Mouse (Mus musculus): ENCODE results near the gene Cabp1.

Cabp1 gene

DNA sequence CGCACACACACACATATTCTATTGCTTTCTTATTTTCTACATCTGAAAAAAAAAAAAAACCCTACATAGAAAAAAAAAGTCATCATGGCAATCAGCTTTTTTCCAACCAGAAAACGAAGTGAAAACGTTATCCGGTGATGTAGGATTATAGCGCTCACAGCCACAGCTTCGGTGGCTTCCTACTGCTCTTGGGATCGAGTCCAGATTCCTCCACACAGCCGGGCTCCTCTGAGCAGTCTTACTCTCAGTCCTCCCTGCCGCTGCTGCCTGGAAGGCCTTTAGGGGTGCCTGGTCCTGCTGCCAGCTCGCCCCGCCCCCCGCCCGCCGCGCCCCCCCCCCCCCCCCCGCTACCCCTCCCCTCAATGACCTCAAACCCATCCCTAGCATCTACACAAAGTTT, 13.7 kb upstream of the Cabp1 start:
- DNase-seq = no peak

DNA sequence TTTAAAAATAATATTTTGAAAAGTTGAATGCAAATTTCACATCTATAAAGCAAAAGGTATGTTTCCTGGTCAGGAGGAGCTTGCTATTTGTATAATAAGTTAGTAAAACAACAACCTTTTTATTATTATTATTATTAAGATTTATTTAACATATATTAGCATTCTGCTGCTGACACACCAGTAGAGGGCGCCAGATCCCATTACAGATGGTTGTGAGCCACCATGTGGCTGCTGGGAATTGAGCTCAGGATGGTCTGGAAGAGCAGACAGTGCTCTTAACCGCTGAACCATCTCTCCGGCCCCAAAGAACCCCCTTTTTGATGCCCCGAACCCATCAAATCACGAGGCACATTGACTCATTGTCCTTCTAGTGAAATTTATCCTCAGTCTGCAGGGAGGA, 13.1 kb upstream of the Cabp1 start:
- no peak for DNase-seq

DNA sequence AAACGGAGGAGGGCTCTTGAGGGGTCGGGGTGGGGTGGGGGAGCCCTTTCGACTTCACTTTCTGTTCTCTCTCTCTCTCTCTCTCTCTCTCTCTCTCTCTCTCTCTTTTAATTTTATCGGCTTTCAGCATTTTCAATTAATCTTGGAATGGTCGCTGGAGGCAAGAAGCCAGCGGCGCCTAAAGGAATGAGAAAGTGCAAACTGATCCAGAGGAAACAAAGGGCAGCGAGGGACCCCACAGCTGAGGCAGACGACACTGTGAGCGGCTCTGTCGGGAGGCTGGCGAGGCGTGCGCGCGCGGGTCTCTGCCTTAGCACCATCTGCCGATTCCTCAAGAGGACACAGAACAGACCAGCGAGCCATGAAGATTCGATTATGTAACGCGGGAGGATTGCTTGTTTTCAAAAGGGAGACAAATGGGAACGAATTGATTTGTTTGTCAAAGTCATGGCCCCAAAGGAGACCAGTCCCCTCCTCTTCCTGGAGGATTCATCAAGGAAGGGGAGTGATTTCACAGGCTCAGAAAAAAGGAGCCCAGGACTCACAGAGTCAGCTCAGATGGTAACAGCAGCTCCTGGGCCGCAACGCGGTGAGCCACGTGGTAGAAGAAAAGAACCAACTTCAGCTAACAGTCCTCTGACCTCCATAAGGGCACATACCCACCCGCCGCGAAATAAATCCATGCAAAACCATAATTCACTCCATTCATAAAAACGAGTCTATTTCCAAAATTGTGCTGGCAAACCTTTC, 10.6 kb upstream of the Cabp1 start:
- DNase-seq = peak; percentile 18

DNA sequence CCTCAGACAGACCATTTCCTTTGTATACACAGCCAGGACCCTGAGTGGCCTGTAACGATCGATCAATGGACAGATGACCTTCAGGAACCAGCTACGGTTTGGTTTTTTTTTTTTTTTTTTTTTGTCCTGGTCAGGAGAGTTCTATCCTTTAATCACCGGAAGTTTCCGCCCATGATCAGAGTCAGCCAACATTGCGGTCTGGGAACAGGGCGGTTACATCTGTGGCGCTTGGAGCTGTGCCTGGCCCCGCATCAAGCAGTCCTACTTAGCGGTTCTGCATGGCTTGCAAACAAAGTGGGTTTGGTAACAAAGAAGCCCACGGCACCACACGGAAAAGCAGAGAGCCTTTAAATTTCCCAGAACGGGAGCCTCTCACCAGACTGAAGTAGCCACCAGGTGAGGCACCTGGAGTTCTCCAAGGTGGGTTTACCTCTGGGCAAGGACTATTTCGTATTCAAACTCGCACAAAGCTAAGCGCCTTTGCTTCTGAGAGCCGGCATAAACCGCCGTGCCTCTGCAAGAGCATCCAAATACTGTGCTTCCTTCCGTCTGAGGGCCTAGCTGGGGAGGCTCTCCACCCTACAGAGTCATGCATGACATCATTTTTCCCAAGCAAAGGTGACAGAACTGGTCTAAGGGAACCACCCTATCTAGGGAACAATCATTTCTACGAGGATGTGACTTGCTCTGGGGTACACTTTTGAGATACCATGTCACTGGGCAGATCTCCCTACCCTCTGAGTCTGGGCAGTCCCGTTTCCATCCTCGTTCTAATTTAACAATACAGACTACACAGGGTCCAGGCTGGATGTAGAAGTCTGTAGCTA, 9.8 kb upstream of the Cabp1 start:
- no peak for DNase-seq

DNA sequence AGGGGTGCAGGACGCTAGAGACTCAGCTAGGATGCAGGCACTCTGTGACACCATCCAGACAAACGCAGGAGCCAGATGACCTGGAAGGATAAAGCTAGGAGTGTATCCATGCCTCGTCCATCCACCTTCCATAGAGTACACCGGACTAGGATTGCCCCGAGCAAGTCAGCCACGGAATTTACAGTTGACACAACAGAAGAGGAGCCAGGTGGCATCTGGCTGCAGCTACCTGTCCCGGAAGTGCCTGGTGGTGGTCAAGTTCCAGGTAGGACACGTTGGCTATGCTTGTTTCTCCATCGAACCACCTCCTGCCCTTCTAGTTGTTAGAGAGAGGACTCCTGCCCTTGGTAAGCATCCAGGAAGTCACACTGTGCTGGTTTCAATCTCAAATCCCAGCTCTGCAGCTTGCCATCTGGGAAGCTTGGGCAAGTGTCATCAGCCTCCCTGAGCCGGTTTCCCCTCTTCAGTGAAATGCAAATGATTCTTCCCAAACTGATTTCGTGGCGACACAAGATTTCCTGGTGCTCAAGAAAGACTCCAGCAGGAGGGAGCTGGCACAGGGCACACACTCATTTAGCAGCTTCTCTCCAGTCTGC, 543 bp upstream of the Cabp1 start:
- DNase-seq = no peak

DNA sequence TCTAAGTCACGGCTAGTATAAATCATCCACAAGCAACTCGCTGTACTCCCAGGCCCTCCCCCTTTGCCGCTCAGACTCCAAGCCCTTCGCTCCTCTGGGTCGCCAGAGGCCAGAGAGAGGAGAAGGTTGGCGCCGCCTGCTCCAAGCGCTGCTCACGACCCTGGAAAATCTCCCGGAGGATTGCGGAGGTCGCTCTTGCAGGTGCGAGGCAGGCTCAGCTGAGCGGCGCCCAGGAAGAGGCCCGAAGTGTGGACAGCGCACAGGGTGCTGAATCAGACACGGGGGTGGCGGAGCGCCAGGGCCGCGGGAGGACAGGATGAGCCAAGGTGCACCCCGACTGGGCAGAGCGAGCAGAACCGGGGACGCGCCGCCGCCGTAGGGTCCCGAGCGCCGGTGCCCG, 955 bp downstream of the Cabp1 start:
- DNase-seq = peak; percentile 62

DNA sequence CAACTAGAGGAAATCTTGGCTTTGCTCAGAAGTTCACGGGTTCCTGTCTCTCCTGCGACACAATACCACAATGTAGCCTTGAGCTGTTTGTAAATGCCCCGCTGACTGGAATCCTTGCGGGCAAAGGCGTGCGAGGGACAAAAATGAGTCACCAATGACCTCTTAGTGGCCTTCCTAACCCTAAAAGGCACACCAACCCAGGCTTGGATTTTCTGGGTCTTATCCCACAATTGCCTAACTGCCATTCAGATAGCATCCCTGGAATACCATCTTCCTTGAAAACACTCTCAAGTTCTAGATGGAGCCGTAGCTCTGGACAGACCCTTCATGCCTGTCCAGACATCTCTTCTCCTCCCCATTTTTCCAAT, 1.4 kb downstream of the Cabp1 start:
- DNase-seq = no peak

DNA sequence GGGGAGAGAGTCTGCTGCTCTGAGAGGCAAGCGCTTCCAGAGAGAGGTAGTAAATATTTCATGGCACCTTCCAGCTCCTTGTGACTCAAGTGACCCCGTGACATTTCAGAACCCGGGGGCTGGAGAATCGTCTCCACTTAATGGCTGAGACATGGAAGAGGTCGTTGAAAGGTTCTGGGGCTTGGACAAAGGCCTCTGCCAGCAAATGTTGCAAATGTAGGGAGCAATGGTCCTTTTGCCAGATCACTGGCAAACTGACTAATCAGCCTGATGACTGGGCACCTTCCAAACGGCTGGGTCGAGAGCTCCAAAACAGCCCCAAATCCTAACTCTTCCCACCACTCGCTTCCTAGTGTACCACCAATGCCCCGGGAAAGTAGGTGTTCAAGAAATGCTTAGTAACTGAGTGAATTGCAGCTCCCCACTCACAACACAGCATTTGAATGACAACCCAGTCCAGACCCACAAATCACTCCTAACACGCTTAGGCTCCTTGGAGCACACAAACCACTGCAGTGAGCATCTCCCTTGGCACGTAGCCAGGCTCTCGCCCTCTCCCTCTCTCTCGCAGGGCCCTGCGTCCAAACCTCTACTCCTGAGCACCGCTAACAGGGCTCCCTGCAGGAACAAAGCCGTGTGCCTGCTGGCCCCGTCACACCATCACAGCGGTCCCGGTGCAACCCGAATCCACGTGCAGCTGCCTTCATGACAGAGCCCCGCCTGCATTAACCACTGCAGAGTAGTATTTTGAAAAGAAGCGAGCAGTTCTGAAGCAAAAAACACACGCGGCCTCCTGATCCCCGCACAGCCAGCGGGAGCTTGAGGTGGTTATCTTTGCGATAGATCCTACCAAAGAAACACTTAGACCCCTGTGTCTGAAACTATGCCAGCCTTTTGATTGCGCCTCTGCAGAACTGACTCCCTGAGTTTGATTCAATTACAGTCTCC, 2.0 kb downstream of the Cabp1 start:
- no peak for DNase-seq

DNA sequence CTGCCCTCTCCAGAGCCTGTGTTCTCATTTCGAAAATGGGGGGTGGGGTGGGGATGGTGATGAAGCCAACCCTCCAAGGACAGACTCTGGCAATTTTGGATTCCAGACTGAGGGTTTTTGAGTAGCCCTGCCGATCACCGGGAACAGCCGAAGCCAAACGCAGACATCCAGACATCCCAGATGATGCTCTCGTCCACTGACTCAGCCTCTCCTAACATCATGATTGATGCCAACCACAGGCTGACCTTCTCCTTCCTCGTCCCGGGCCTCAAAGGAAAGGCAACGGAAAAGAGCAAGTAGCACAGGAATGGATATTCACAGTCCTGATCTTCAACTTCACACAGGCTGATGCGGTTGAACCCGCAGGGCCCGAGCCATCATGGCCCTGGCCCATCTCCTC, 4.1 kb downstream of the Cabp1 start:
- no peak for DNase-seq

DNA sequence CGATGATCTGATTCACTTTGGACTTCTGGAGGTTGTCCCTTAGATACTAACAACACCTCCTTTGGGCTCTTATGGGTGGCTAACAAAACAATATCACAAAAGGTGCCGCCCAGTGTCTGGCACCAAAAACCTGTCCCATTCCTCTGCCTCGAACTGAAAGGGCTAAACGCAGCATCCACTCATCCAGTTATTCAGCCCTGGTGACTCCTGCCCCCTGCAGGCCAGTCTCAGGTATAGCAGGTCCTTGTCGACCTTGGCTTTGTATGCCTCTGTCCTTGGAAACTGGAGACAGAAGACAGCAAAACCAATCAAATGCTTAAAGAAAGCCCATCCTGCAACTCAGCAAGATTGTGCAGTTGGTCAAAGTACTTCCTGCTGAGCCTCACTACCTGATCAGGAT, 5.4 kb downstream of the Cabp1 start:
- DNase-seq = peak; percentile 55

DNA sequence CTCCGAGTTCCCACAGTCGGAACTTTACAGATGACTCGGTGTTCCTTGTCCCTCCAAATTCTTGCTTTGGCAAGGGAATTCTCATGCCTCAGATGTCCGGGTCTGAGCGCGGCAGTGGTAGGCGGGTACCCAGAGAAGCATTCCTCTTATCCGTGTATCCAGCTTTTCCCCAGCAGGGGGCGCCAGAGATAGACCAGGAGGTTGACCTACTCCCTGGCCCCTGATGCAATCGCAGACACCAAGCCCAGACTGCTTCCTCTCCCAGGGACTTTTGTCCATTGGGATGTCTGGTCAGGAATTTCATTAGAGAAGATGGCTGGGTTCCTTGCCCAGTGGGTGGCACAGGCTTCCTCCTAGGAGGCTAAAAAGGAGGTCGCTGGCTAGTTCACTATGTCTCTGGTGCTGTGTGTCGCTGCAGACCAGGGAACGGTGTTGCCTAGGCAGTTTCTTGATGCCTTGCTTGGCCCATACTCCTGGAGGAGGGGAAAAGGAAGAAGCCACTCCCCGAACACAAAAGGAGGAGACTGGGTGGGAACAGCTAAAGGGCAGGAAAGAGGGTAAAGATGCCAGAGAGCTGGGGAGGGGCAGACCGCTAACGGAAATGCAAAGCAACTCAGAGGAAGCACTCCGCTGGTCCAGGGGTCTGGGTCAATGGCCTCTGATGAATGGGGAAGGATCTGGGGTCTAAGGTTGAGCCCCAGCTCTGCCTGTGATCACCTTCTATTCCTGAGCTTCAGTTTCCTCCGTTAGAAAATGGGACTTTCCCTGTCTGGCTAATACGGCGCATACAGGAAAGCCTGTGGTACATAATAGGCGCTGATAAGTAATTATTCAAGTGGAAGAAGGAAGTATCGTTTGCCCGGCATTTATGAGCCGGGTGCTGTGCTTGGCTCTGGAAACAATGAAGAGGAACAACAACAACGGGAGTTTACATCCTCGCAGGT, 6.7 kb downstream of the Cabp1 start:
- DNase-seq = peak; percentile 92

DNA sequence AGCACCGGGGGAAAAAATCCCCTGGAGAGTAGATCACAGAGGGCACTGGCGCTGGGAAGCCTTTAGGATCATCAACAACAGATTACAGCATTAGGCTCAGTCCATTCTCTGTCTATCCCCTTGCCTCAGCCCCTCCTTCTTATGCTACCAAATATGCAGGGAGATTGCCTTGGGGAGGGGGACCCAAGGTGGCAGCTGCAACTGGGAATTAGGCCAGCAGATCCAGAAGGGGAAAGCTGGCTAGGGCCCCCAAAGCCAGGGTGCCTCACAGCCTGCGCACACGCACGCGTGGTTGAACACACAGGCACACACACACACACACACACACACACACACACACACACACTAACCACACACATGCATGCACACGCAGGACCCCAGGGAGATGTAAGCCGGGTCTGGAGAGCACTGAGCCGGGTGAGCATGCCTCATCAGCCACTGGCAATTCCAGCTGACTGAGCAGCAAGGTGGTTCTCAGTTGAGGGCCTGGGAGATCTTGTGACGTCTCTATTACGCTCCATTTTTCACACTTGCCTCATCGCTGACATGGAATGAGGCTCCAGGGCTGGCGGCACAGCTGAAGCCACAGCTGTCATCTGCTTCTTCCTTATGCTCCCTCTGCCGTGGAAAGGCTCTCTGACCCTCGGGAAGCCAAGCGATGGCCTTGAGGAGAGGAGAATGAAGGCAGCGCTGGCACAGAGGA, 7.7 kb downstream of the Cabp1 start:
- DNase-seq = no peak

DNA sequence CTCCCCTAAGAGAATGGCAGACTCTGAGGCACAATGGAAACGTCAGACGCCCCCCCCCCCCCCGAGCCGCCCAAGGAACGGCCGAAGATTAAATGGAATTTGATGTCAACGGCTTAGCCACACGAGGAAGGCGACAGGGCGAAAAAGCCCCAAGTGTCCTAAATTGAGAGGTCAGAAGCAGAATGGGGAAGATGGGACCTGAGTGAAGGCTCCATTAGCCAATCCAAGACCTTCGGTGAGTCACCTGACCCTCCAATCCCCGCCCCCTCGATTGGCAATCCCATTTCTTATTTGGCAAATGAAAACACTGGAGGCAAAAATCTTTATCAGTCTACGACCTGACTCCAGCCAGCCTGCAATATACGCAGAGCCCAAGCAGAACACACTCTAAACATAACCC, 9.5 kb downstream of the Cabp1 start:
- DNase-seq = no peak

DNA sequence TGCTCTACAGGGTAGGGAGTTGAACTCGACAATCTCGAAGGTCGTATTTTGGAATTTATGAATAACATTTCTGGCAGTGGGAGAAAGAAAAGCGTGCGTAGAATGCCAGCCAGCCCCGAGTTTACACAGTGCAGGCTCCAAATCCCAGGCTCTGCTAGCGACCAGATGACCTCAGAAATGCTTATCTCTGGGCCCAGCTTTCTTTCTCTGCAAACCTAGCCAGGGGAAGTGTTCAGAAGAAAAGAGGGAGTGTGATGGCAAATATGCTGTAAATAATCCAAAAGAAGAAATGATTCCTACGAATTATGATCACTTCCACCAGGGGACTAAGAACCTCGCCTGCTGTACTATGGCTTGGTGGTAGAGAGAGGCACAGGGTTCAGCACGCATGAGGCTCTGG, 10.7 kb downstream of the Cabp1 start:
- DNase-seq = no peak

DNA sequence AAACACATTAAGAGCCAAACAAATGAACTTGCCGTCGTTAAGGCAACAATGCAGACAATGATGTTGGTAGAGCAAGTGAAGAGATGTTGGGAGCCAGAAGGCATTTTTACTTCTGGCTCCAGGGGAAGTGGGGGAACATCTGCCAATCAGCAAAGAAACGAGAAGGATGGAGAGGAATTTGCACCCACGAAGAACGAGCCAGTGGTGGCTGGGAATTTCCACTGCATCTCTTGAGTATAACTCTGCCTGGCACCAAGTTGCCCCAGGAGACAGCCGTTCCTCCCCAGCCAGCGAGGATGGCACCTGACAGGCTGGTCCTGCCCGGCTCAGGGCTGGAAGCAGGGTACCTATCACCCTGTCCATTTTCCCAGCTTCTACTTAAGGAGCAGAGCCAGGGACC, 11.3 kb downstream of the Cabp1 start:
- no peak for DNase-seq

DNA sequence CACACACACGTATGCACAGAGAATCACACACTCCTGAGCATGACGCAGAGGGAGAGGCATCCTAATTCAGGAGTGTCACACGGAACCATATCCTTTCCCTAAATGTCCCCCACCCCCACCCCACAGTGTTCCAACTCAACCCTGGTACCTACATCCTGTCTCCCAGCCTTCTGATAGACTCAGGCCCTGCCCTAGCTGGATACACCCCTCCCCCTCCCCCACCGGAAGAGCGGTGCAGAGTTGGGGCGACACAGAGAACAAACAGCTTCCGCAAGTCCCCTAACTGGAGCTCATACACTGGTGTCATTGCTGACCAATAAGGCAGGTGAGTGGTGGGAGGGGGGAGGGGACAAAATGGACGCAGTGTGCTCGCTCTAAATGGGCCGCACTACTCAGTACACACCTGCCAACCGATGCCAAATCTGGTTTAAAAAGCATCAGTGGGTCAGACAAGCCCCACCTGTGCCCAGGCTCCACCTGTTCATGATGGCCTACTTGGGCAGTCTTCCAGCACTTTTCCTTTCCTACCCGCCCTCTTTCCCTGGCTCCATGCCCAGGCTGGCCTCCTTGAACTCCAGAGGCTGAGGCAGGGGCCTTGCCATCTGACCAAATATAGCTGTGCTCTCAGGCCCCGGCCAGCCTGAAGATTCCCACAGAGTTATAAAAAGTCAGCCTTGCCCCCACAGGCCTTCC, 12.8 kb downstream of the Cabp1 start:
- DNase-seq = peak; percentile 72

DNA sequence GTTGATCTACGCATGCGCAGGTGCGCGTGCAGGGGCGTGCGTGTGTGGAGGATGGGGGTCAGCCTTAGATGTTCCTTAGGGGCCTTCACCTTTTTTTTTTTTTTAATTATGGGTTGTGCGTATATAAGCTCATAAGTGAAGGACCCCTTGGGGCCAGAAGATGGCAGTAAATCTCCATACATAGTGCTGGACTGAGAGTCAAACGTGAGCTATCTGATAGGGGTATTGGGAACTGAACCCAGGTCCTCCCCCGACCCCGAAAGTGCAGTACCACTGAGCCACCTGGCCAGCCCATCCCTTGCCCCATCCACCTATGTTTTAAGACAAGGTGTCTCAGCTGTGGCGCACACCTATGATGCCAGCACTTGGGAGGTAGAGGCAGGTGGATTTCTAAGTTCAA, 14.6 kb downstream of the Cabp1 start:
- no peak for DNase-seq

DNA sequence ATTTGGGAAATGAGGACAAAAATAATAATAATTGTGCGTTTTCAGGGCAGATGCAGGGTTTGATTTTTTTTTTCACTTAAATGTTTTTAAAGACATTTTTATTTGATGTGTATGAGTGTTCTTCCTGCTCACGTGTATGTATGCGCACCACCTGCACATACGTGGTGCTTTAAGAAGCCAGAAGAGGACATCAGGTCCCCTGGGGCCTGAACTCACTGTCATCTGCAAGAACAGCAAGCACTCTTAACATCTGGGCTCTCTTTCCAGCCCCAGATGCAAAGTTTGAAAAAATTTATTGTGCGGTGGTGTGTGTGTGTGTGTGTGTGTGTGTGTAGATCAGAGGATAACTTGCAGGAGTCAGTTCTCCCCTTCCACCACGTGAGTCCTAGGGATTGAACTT, 16.3 kb downstream of the Cabp1 start:
- DNase-seq = no peak

DNA sequence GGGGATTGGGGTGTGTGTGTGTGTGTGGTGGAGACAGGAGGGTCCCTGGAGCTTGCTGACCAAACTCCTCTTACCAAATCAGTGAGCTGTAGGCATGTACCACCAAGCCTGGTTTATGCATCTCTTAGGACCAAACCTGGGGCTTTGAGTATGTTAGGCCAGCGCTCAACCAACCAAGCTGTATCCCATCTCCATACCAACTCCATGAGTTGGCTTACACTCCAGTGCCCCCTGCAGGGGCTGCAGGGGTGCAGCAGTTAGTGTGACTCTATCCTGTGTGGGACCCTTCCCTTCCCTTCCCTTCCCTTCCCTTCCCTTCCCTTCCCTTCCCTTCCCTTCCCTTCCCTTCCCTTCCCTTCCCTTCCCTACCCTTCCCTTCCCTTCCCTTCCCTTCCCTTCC, 19.6 kb downstream of the Cabp1 start:
- no peak for DNase-seq

DNA sequence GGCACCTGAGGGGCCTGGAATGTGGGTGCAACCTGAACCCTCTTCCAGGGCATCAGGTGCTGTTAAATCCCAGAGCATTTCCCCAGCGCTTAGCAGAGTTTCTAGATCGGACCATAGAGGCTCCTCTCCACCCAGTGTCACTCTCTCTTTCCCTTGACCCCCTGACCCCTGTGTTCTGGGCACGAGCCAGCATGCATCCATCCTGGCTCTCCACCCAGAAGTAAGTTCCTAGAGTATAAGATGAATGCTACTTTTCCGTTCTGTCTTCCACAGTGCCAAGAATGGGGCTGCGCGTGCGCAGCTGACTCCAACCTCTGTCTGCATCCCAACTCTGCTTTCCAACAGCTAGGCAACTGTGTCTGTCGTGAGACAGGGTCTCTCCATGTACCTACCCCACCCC, 24.0 kb downstream of the Cabp1 start:
- DNase-seq = no peak

Data from thymus, postnatal 14 days (tissue).